Mouse (Mus musculus): Measurements from ENCODE around the gene Hhat.

- TF ChIP-seq CTCF (IDR thresholded peaks at IDR 0.05; ENCODE audit: low read depth, low read length): no peak
- TF ChIP-seq POLR2A (IDR thresholded peaks at IDR 0.05; ENCODE audit: borderline replicate concordance, low read depth, low read length): no peak
Measured at GRCm38 (mm10) chr1:192786194-192786593, 15.2 kb upstream of the Hhat start.

Data from bone marrow macrophage, adult 2 months (primary cell).